Mouse (Mus musculus) G1E (cell line): ENCODE results near the gene Rfxank. TPM values are rescaled to one million over a fixed set of nuclear protein-coding genes. Genes with fewer than 3 reads are reported as not detected.

Experiments used
- ATAC-seq: 2 replicates; pipeline ENCODE4 v1.8.0; 2016; ENCODE audit warnings: mild to moderate bottlenecking; ENCODE audit not compliant: insufficient number of reproducible peaks, poor library complexity, low FRiP score, severe bottlenecking; ENCODE audit errors: extremely low read depth
- DNase-seq: peaks from one replicate; pipeline ENCODE4 v3.0.0; 2012; ENCODE audit warnings: low spot score
- H3K27me3 ChIP-seq: 2 replicates; pipeline ENCODE4 v1.6.1; 2012; ENCODE audit warnings: mild to moderate bottlenecking, low read length, inconsistent platforms; ENCODE audit not compliant: insufficient read depth
- H3K36me3 ChIP-seq: replicated peaks from 2 replicates; pipeline ENCODE3; 2012; ENCODE audit warnings: mild to moderate bottlenecking, inconsistent platforms
- H3K4me1 ChIP-seq: 2 replicates; pipeline ENCODE4 v1.6.1; 2012; ENCODE audit warnings: low read depth, low read length, inconsistent platforms, mixed read lengths; ENCODE audit not compliant: insufficient read depth
- H3K4me3 ChIP-seq: 2 replicates; pipeline ENCODE4 v1.5.1; 2012; ENCODE audit warnings: low read depth, mild to moderate bottlenecking, inconsistent platforms, low read length, moderate library complexity, mixed read lengths
- H3K9me3 ChIP-seq: replicated peaks from 2 replicates; pipeline ENCODE4 v1.6.1; 2012; ENCODE audit warnings: inconsistent platforms
- CTCF ChIP-seq: IDR thresholded peaks from 2 replicates; pipeline ENCODE4 v1.5.1; 2012; ENCODE audit warnings: low read depth, low read length, inconsistent platforms, mixed read lengths
- GATA1 ChIP-seq: IDR thresholded peaks from 2 replicates; pipeline ENCODE4 v1.6.1; 2012; ENCODE audit warnings: borderline replicate concordance, low read length, inconsistent platforms, mixed read lengths
- GATA2 ChIP-seq: IDR thresholded peaks from 2 replicates; pipeline ENCODE4 v1.6.1; 2012; ENCODE audit warnings: low read depth, low read length, inconsistent platforms, borderline replicate concordance
- POLR2AphosphoS5 ChIP-seq: IDR thresholded peaks from 2 replicates; pipeline ENCODE4 v1.6.1; 2012; ENCODE audit warnings: low read depth, low read length, inconsistent platforms; ENCODE audit not compliant: insufficient replicate concordance
- TAL1 ChIP-seq: conservative IDR thresholded peaks from 2 replicates; pipeline ENCODE4 v1.6.1; 2012; ENCODE audit warnings: low read depth, low read length, inconsistent platforms, mixed read lengths
- polyA plus RNA-seq: library from polyadenylated mRNA; stranded (reverse); fragments of >175 nt; gene quantifications from 2 replicates; pipeline ENCODE4 v1.2.3, GENCODE M21; 2012
- total RNA-seq, 2 experiments: library from RNA; stranded (forward) in 1 of 2; stranded (reverse) in 1 of 2; fragments of 200-1000 nt in 1 of 2; fragments of >200 nt in 1 of 2; fragmentation: Nextera tagmentation in 1 of 2; gene quantifications; 2 replicates each; pipeline ENCODE4 v1.2.3; 2014 to 2017

Rfxank gene
- total and polyA plus RNA-seq, 3 experiments = 6.0 to 11.9 (median 7.2) TPM

DNA sequence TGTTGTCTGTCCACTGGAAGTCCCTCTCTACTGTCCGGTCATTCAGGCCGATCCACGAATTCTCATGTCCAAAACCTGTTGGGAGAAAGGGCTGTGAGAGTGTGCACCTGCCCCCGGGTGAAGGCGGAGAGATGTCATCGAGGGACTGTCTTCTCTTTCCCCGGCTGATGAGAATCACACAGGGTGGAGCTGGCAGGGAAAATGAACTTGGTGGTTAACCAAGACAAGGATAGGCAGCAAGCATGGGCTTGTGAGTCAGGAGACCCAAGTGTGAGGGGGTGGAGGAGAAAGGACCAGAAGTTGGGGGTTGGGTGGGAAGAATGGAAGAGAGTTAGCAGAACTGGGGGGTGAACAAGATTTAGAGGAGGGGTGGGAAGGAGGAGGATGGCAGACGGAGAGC, 38.7 kb downstream of the Rfxank start:
- DNase-seq = no peak
- Histone ChIP-seq H3K27me3 (peaks cover 7% of the 10 kb centered on the region; the same call in 1 of the 2 replicates), H3K4me1 (peaks cover 6% of the 10 kb centered on the region; the same call in 1 of the 2 replicates), H3K36me3 (no peaks in the 10 kb centered on the region), H3K9me3 (no peaks in the 10 kb centered on the region; the same call in 1 of the 2 replicates), H3K4me3 (no peak overlapping the region)
- TF ChIP-seq GATA1 (no peak), TAL1 (no peak), POLR2AphosphoS5 (no peak), CTCF (no peak), GATA2 (no peak)
- ATAC-seq = no peak

DNA sequence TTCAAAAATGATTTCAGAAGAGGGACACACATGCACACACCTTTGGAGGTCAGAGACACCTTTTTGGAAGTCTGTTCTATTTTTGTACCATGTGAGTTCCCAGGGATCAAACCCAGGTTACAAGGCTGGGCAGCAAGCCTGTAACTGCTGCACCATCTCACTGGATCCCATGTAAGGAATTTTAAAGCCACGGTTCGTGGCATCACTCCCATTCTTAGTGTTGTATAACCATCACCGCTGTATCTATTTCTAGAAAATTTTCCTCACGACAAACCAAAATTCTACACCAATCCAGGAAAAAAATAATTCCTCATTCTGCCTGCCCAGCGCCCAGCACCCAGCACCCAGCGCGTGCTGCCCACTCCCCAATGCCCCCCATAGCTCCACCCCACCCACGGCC, 39.7 kb downstream of the Rfxank start:
- ATAC-seq (no peak), DNase-seq (no peak)
- Histone ChIP-seq H3K36me3 (no peaks in the 10 kb centered on the region), H3K4me3 (no peak overlapping the region), H3K27me3 (peaks cover 11% of the 10 kb centered on the region; the same call in 1 of the 2 replicates), H3K4me1 (no peaks in the 10 kb centered on the region), H3K9me3 (no peaks in the 10 kb centered on the region; the same call in 1 of the 2 replicates)
- TF ChIP-seq POLR2AphosphoS5 (no peak), GATA1 (no peak), GATA2 (no peak), CTCF (no peak), TAL1 (no peak)

DNA sequence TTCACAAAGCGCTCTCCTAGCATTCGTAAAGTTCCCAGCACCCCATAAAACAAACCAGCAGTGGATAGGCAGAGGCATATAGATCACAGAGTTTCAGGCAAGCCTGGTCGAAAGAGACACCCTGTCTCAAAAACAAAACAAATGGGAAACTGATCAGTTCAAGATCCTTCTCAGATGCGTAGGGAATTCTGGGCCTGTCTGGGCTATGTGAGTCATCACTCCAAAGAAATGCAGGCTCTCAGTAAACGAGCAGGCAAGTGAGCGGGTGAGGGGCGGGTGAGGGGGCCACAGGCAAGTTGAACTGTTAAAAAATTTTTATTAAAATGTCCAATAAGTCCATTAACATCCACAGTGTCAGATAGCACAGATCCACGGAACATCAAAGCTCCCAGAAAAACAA, 46.2 kb downstream of the Rfxank start:
- TF ChIP-seq GATA2 (no peak), TAL1 (no peak), GATA1 (no peak), POLR2AphosphoS5 (no peak), CTCF (no peak)
- Histone ChIP-seq H3K4me1 (no peaks in the 10 kb centered on the region), H3K9me3 (peaks cover 3% of the 10 kb centered on the region), H3K36me3 (no peaks in the 10 kb centered on the region), H3K4me3 (no peak overlapping the region), H3K27me3 (peaks cover 36% of the 10 kb centered on the region)
- DNase-seq = no peak
- ATAC-seq = no peak

DNA sequence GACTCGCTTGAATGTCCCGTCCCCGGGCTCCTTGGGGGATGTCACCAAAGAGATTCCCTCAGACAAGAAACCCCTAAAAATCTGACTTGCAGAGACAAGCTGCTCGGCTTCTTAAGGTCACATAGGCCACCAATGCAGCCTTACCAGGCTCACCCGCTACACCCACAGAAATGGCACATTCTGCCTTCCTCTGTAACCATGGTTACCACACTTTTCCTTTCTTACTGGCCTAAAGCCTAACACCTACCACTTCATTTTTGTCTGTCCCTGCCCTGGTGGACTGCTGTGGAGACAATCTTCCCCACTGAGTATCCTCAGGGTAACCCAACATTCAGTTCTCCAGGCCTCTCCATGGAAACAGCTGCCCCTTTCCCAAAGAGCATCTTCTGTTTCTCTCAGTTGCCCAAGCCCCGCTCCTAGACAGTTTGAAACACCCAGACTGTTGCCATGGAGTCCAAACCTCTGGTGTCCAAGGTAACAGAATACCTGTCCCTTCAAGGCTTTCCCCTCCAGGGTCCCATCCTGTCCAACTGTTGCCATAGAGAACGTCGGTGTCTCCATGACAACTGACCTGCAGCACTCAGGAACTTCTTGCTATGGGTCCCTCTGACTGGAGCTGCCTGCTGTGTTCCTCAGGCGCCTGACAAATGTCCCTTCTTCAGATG, 49.5 kb downstream of the Rfxank start:
- ATAC-seq = no peak
- H3K27me3 ChIP-seq = peaks cover 40% of the 10 kb centered on the region
- no peak overlapping the region for H3K4me3 ChIP-seq
- no peak for DNase-seq
- peaks cover 8% of the 10 kb centered on the region for H3K9me3 ChIP-seq
- no peaks in the 10 kb centered on the region for H3K36me3 ChIP-seq
- no peaks in the 10 kb centered on the region; the same call in 1 of the 2 replicates for H3K4me1 ChIP-seq
- TF ChIP-seq TAL1 (no peak), GATA2 (no peak), POLR2AphosphoS5 (no peak), GATA1 (no peak), CTCF (no peak)

DNA sequence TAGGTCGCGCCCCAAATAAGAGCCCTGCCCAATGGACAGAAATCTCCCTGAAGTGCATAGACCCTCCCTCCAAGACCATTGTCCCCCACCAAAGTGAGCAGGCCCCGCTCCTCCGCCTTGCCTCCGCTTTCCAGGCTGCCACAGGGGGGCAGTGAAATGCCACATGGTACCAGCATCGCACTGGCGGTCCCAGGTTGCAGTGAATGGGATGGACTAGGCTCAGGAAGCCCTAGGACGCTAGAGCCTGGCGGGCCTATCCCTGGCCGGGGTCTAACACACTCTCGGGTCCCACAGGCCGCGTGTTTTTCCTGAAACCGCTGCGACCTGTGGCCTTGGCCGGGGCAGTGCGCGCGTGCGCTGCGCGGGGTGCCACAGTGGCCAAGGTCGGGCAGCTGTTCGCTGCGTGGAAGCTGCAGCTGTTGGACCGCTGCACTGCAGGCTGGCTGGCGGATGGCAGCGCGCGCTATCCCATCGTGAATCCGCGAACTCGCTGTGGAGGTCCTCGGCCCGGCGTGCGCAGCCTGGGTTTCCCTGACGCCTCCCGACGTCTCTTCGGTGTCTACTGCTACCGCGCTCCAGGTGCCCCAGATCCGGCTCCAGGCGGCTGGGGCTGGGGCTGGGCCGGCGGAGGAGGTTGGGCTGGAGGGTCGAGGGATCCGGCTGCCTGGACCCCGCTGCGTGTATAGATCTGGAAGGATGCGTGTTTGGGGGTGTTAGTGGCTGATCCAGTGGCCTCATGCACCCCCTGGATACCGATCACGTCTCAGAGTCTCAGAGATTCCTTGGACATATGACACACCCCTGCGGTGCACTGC, 50.9 kb downstream of the Rfxank start:
- no peaks in the 10 kb centered on the region for H3K36me3 ChIP-seq
- DNase-seq (no peak), ATAC-seq (no peak)
- H3K9me3 ChIP-seq = peaks cover 14% of the 10 kb centered on the region
- TF ChIP-seq TAL1 (no peak), GATA1 (no peak), CTCF (no peak), GATA2 (no peak), POLR2AphosphoS5 (no peak)
- no peak overlapping the region for H3K4me3 ChIP-seq
- peaks cover 50% of the 10 kb centered on the region for H3K27me3 ChIP-seq
- H3K4me1 ChIP-seq = no peaks in the 10 kb centered on the region; the same call in 1 of the 2 replicates

DNA sequence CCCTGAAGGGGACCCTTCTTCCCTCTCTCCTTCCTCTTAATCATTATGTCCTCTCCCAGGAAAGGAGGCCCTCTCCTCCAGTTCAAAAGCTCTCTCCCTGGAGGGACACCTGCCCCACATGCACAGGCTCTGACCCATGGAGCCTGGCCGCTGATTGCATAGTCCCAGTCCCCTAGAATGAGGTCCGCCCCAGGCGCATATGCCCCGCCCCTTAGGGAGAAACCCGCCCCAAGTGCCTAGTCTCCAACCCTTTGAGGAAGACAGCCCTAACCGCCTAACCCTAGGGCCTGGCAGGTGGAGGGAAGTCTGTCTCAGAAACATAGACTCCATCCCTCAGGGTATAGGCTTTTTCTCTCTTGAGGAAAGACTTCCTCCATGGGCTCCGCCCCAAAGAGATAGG, 51.7 kb downstream of the Rfxank start:
- ATAC-seq = no peak

More for the DNA sequence above, 51.7 kb downstream of the Rfxank start:
- peaks cover 52% of the 10 kb centered on the region for H3K27me3 ChIP-seq
- peaks cover 14% of the 10 kb centered on the region for H3K9me3 ChIP-seq
- H3K4me1 ChIP-seq = no peaks in the 10 kb centered on the region; the same call in 1 of the 2 replicates
- TF ChIP-seq CTCF (no peak), GATA1 (no peak), POLR2AphosphoS5 (no peak), GATA2 (no peak), TAL1 (no peak)
- no peaks in the 10 kb centered on the region for H3K36me3 ChIP-seq
- no peak overlapping the region for H3K4me3 ChIP-seq
- no peak for DNase-seq
